Mouse (Mus musculus) CH12.LX (cell line): ENCODE measurements around the gene Gm49333.

Experiments used
- CHD2 ChIP-seq: IDR thresholded peaks from 2 replicates; pipeline ENCODE4 v1.6.1; 2011; ENCODE audit warnings: low read length, improper control_type of control experiment
- EP300 ChIP-seq: IDR thresholded peaks from 2 replicates; pipeline ENCODE4 v1.6.1; 2011; ENCODE audit warnings: low read length, improper control_type of control experiment
- GABPA ChIP-seq: IDR thresholded peaks from 2 replicates; pipeline ENCODE4 v1.6.1; 2012; ENCODE audit warnings: low read depth, low read length, improper control_type of control experiment, inconsistent platforms; ENCODE audit not compliant: insufficient replicate concordance
- MAZ ChIP-seq: IDR thresholded peaks from 2 replicates; pipeline ENCODE4 v1.6.1; 2012; ENCODE audit warnings: low read depth, mild to moderate bottlenecking, inconsistent platforms, low read length, improper control_type of control experiment, moderate library complexity
- MXI1 ChIP-seq: IDR thresholded peaks from 2 replicates; pipeline ENCODE4 v1.6.1; 2011; ENCODE audit warnings: mild to moderate bottlenecking, low read depth, low read length, improper control_type of control experiment
- MYC ChIP-seq: IDR thresholded peaks from 2 replicates; pipeline ENCODE4 v1.6.1; 2011; ENCODE audit warnings: low read depth, mild to moderate bottlenecking, improper control_type of control experiment, low read length
- POLR2A ChIP-seq: IDR thresholded peaks from 2 replicates; pipeline ENCODE4 v1.6.1; 2011; ENCODE audit warnings: low read depth, mild to moderate bottlenecking, improper control_type of control experiment, low read length
- USF1 ChIP-seq: IDR thresholded peaks from 2 replicates; pipeline ENCODE4 v1.6.1; 2014; ENCODE audit warnings: low read depth, mild to moderate bottlenecking, inconsistent platforms, low read length, improper control_type of control experiment
- ZC3H11A ChIP-seq: IDR thresholded peaks from 2 replicates; pipeline ENCODE4 v1.6.1; 2012; ENCODE audit warnings: low read depth, mild to moderate bottlenecking, inconsistent platforms, low read length, improper control_type of control experiment

DNA sequence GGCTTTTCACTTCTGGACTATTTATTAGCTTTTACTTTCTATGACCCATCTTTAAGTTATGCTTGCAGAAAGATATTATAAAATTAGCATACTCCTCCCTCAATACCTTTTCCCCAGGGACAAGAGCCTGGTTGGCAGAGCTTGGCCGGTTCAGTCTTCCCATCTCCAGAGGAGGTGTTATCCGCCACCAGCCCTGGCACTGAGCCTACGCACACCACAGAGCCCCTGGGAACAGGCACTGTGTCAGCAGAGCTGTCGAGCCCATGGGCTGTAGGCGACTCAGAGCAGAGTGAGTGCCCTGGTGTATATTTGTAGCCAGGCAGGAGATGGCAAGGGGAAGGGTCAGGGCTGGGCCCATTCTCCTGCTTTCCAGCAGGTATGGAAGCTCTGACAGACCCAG, 10.9 kb upstream of the Gm49333 start:
- no peak for TF ChIP-seq USF1
- TF ChIP-seq EP300, result no peak
- TF ChIP-seq MAZ, result no peak
- TF ChIP-seq POLR2A, result no peak
- TF ChIP-seq CHD2, result no peak
- no peak for TF ChIP-seq ZC3H11A
- no peak for TF ChIP-seq GABPA
- TF ChIP-seq MYC, result no peak
- TF ChIP-seq MXI1, result no peak
